Mouse (Mus musculus) forelimb bud, embryonic 11.5 days (tissue): Measurements from ENCODE around the gene Psmd13.

Experiments used
- DNase-seq: peaks from one replicate; pipeline ENCODE4 v3.0.0-alpha.2; 2012; ENCODE audit warnings: low read depth, low spot score

The Psmd13 gene

GRCm38 (mm10) chr7:140881696-140882468, at the start of gene Psmd13, which contains the start of gene Sirt3:
Gene Psmd13, plus strand, starts transcription at chr7:140881968.
Gene Sirt3, minus strand, starts transcription at chr7:140882309.
- peak; percentile 94 for DNase-seq

- no peak for DNase-seq
These were observed 48.4 kb upstream of the Psmd13 start for GRCm38 (mm10) chr7:140833341-140833740.

- no peak for DNase-seq
These were observed 46.6 kb upstream of the Psmd13 start, which contains the start of gene Urah for GRCm38 (mm10) chr7:140834968-140835757. Gene Urah, plus strand, starts transcription at chr7:140835018.

DNA sequence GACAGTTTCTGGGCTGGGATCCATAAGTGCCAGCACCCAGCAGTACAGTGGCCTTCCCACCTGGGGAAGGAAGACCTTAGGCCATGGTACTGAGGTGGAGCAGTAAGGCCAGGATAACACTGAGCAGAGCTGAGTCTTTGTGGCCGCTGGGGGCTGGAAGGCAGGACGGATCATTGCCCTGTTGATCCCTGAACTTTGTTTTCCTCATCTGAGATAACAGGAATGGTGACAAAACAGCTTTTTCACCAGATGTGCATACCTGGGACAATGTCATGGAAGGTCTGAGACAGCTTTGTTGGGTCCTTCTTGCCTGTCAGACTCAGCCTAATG, 46.0 kb upstream of the Psmd13 start:
- no peak for DNase-seq

GRCm38 (mm10) chr7:140836243-140837115, 45.3 kb upstream of the Psmd13 start:
- DNase-seq: no peak

DNA sequence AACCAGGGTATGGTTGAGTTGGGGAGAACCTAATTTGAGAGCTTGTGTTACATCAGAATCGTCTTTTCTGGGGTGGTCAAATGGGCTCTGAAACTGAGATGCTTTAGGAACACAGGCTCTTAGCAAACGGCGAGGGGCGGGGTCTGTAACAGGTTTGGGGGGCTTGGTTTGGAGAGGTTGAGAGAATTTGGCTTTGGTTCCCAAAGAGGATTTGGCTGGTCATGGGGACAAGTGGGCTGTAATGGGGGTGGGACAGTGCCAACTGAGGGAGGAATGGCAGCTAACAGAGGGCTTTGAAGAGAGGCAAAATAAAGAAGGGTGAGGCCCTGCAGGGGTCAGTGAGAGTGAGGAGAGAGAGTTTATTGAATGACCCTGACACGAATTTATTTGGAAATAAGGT, 42.2 kb upstream of the Psmd13 start:
- DNase-seq: no peak

- DNase-seq: no peak
These were observed 40.7 kb upstream of the Psmd13 start for GRCm38 (mm10) chr7:140840750-140841735.

- no peak for DNase-seq
These were observed 38.0 kb upstream of the Psmd13 start for GRCm38 (mm10) chr7:140843806-140844205.

DNA sequence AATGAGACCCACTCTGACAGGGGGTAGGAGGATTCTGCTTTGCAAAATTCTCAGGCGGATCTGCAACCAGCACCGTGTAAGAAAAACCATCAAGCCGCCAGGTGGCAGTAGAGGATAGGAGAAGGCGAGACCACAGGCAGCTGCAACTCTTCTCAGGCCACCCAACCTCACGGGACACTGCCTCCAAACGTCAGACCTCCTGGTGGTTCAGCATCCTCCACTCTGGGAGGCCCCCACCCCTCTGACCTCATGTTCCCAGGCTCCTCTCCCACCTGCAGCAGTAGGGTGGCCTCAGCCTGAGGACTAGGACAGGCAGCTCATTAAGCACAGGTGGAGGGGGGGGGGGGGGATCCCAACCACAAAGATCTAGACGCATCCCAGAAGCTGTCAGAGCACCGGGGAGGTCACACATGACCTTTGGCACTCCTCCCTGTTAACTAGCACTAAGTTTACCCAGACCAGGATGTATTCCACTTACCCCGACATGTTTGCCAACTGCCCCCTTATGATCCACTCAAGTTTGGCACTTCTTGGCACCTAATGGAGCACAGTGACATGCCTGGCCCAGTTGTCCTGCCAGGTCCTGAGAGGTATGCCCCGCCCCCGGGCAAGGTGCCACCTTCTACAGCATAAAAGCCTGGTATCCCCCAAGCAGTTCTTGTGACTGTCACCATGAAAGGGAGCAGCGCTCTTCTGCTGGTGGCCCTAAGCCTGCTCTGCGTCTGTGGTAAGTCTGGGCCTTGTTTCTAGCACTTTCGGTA, 36.7 kb upstream of the Psmd13 start, which contains the start of gene Scgb1c1:
Gene Scgb1c1 (plus strand): TSS at position 643 of the 761 bp plus-strand sequence.
- DNase-seq: peak; percentile 88

DNA sequence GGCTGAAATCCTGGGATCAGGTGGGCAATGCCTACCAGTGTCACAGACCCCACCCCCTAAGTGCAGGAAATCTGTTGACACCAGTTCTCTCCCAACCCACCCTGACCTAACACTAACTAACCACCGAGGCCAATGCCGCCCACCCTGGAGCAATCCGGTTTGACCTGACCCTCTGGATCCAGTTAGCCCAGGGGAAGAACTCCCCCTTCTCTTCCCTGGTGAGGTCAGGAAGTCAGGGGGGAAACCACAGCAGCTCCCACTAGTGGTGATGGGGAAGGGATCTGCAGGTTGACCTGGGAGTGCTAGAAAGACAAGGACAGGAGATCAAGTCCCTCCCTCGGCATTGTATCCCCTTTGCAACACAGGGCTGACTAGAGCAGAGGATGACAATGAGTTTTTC, 36.1 kb upstream of the Psmd13 start:
- DNase-seq: no peak

DNA sequence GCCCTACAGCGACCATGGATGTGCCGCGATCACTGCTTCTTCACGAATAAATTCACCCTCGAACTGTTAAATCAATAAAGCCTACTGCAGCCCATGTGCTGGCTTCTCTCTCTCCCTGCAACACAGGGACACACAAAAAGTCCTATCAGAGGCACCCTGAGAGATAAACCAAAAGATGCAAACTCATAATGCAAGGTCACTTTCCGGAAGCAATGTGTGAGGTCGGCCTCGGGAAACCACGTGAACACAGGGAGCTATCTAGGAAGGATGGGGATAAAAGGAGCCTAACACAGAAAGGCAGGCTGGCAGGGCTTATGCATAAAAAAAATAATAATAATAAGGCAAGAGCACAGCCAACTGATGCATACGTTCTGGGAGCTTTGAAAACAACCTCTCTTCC, 35.1 kb upstream of the Psmd13 start:
- DNase-seq: no peak

DNA sequence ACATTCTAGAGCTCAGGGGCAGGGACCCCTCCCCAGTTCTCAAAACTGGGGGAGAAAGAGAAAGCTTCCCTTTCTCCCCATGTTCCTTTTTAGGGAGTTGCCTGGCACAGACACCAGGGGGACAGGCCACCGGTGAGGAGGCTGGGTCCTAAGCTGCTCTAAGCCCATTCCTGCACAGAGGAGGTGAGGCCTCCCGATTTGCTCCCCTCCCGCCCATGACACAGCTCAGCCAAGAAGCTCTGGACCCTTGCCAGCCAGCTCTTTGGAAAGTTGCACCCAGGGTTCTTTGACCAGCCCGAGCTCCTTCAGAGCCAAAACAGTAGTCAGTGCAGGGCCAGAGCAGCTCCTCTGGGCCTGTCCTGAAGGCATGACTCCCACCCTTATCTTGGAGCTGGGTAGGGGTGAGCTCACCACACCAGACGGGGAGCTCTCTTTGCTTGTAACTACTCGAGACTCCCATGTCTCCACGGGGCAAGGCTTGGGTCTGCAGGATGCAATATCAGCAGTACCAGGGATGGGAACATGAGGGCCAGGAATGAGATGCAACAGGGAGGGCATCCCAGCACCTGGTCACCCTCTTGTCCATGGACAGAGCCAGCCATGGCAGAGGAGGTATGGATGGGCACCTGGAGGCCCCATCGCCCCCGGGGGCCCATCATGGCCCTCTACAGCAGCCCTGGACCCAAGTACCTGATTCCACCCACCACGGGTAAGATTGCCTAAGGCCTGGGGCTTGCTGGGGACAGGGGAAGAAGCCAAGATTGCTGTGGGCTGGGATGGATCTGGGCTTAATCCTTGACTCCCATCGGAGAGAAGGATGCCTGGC, 33.8 kb upstream of the Psmd13 start, which contains the start of gene Odf3:
Gene Odf3 (plus strand): TSS at position 51 of the 826 bp plus-strand sequence.
- no peak for DNase-seq

- DNase-seq: no peak
These were observed 33.2 kb upstream of the Psmd13 start for GRCm38 (mm10) chr7:140848591-140848990.

DNA sequence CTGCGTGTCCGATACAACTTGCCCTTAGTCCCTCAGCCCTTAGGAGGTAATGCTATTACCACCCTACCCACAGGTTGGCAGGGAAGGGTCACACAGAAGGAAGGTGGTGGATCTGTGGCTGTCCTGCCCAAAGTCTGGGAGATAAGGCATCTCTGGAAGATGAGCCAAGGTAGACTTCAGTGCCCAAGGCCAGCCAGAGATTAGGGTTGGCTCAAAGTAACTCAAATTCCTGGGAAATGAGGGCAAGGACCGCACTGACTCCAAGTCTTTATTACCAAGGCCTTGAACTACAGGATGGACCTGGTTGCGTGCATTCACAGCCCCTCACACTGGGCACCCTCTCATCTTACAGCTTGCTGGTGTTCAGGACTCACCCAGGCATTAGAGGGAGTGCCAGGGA, 29.9 kb upstream of the Psmd13 start:
- no peak for DNase-seq

DNA sequence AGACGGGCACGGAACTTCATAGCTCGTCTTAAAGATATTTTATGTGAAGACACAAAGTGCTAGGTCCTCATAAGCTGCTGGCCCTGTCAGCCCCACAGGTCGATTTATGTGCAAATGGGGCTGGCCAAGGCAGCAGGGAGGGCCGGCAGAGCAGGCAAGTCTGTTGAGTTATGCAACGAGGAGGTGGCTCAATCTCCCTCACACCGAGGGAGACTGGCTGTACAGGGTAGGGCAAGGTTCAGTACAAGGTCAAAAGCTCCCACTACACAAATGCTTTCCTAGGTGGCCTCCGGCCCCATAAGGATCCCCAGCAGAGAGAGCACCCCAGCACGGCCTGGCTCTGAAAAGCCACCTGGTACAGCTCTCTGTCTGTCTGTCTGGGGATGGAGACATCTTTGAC, 28.4 kb upstream of the Psmd13 start:
- no peak for DNase-seq

DNA sequence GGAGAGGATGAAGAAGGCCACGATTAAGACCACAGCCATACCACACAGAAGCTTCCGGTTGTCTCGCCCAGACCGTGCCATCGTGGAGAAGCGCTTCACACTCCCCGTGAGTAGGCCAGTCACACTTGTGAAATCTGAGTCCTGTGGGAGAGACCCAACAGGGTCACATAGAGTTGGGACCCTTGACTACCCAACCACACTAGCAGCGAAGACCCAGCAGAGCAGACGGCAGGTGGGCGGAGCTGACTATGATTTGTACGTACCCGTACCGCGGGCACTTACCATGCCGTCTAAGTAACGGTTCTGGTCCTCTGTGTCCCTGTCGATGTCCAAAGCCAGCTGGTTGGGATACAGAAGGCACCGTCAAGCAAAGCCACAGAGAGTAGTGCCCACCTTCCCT, 27.3 kb upstream of the Psmd13 start:
- no peak for DNase-seq

DNA sequence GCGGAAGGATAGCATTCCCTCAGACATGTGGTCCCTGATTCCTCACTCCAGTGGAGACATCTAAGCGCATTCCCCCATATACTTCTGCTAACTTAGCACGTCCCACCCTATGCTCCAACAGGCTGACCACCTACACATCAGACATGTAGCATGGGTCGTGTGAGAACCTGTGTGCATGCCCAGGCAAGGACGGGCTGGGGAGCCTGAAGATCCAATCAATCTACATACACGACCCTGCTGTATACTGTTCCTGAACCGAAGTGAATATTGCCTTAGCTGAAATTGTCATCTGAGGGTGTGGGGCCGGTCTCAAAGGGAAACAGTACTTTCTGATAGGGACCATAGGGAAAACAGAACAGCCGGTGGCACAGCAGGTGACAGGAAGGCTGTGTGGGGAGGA, 26.6 kb upstream of the Psmd13 start:
- DNase-seq: no peak

GRCm38 (mm10) chr7:140855860-140856784, 25.6 kb upstream of the Psmd13 start, which contains the start of gene Gm45785:
Gene Gm45785, minus strand, starts transcription at chr7:140856331.
- peak; percentile 91 for DNase-seq
